Mouse (Mus musculus): ENCODE results near the gene Etnk1.

- TF ChIP-seq CTCF (conservative IDR thresholded peaks at IDR 0.05; ENCODE audit: insufficient read depth, insufficient read length, low read depth, low read length) (no peak), POLR2A (IDR thresholded peaks at IDR 0.05; ENCODE audit: low read depth, low read length) (no peak)
These were observed 76.2 kb downstream of the Etnk1 start for GRCm38 (mm10) chr6:143243191-143243590.
